Mouse (Mus musculus): Measurements from ENCODE around the gene Fkbp9.
"Not testable (repeated sequence)": the region's sequence is repeated elsewhere in the genome, so short reads cannot be mapped to it uniquely, and the experiment has no call there.

Fkbp9 gene

DNA sequence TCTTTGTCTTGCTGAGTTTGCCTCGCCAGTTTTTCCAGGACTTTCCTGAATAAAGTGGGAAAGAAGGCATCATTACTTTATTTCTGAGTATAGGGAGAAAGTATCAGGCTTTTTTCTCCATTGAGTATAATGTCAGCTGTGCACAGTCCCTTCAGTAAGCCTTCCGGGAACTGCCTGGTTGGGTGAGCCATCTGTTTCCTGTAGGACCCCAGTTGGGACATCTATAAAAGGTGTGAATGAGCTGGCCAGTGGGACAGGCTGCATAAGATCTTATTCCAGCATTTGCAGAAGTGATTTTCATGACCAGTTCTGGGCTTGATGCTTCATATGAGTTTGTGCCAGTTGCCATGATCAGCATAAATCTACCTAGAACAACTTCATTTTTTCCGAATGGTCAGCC lies 11.4 kb downstream of the Fkbp9 start:
- no peak for DNase-seq

DNA sequence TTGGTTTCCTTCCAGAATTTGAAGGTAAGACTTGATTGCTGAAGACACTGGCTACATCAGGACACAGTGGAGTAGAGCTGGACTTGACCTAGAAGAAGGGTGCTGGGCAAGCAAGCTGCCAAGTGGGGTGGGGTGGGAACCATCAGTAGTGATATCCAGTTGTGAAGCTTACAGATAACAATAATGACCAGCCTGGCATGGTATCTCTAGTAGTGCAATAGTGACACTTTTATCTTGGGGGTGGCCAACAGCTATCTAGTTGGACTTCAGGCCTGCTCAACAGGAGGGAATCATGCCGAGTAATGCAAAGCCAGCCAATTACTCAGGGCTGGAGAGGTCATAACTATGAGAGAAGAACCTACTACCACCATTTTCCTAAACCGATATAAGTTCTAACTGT lies 12.5 kb downstream of the Fkbp9 start:
- no peak for DNase-seq

DNA sequence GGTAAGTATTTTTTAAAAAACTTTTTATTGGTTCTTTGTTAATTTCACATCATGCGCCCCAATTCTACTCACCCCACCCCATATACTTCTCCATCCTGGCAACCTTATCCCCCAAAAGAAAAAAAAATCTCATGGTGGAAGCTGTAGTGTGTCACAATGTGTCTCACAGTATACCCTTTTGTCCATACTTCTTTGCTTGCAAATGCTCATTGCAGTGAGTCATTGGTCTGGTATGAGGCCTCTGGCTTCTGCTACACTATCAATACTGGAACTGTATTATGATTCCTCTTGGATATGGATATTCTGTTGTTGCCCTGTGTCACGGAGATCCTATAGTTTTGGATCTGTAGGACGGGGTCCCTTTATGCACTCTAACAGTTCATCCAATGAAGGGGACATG lies 17.1 kb downstream of the Fkbp9 start:
- no peak for DNase-seq

DNA sequence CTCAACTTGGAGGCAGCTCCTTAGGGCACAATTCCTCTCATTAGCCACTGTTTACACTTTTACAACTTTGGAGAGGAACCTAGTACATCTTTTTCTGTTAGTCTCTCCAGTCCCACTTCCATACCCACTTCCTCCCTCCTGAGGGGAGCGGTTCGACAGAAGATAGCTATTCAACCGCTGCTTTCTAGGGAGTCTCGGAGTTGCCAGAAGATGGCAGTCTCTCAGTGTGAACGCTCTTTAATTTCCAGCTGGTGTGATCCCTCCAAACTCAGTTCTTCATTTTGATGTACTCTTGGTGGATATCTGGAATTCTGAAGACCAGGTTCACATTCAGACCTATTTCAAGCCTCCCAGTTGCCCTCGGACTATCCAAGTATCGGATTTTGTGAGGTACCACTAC lies 18.5 kb downstream of the Fkbp9 start:
- no peak for DNase-seq

DNA sequence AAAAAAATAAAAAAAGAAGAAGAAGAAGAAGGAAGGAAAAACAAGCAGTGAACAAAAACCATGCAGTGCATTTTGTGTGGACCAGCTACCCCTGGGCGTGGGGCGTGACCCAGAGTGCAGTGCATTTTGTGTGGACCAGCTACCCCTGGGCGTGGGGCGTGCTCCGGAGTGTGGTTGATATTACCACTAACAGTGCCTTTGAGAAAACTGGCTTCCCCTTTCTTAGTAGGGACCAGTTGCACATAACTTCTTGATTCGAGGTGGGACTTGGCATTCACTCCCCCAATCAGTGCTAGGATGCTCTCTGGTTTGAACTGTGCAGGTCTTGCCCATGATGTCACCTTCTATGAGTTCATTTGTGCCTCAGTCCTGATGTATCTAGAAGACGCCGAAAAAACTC lies 22.9 kb downstream of the Fkbp9 start:
- DNase-seq = no peak

DNA sequence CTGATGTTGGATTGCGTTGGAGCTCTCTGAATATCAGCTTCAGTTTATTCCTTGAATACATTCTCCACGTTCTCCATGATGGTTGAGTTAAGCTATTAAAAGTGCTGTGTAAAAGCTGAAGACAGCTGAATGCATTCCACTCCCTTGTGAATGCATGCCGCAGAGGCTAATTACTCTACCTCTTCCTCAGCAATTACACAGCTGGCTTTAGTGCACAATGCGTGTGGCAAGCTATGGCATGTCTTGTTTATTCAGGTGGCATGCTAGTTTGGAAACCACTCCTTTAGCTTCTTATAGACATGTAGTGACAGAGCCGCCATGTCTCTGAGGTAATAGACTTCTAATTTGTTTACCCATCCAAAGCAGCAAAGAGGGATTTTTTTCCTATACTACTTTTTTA lies 24.9 kb downstream of the Fkbp9 start:
- DNase-seq = no peak

DNA sequence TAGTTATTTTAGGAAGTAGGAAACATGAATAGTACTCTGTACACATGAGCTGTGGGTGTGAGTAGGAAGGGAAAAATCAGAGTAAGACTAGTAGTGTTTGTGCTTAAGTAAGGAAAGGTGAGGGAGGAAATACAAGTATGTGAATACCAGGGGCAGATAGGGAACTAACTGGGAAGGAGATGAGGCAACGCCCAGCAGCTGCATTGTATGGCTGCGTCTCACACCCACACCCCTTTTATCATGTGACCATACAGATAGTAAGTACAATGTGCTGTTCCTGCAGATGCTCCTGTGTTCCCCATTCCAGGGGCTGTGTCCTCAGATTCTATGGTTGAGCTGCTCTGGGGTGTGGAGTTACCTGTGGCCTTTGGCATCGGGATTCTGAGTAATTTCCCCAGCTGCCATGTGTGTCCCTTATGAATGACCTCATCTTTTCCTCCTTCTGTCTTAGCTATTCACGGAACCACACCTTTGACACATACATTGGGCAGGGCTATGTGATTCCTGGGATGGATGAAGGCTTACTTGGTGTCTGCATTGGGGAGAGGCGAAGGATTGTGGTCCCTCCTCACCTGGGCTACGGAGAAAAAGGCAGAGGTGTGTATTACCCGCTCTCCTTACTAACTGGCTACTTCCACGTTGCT lies 28.5 kb downstream of the Fkbp9 start:
- no peak for DNase-seq

DNA sequence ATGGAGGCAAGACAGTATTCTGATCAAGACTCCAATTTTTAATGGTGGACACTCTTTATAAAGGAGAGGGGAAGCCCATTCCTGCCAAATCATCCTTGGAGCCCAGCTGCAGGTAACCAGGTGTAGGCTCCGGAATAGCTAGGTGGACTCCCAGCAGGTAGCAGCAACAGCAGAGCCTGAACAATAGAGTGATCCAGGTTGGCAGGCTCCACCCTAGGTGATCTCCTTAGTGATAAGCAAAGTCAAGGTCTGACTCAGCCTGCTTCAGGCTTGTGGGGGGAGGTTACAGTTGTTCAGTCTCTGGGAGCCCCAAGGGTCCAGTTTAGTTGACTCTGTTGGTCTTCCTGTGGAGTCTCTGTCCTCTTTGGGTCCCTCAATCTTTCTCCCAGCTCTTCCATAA lies 35.0 kb downstream of the Fkbp9 start:
- not testable (repeated sequence) for DNase-seq

DNA sequence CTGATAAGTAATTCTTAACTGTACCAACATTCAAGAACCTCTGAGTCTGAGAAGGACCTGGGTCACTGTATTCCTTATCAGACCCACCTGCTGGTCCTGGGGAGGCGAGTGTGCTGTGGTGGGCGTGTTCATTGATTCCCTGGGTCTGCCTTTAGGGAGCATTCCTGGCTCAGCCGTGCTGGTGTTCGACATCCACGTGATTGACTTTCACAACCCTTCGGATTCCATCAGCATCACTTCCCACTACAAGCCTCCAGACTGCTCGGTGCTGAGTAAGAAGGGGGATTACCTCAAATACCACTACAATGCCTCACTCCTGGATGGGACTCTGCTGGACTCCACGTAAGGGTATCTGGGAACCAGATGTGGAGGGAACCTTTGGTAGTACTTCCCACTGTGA lies 36.7 kb downstream of the Fkbp9 start:
- no peak for DNase-seq

DNA sequence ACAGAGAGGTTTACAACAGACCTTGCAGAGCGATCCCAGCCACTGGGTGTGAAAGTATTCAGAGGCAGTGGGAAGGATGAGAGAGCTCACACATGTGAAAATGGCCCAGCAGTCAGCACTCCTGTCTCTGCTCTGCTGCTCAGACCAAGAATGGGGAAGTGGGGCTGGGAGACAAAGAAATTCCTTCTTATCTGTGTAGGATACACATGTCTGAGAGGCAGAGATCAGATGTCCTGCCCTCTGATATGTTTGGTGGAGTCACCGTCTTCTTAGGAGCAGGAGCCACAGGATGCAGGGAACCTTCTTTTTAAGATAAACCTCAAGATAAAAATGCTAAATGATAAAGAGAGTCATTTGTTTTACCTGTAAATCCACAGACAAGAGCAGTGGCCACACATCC lies 38.2 kb downstream of the Fkbp9 start:
- no peak for DNase-seq

DNA sequence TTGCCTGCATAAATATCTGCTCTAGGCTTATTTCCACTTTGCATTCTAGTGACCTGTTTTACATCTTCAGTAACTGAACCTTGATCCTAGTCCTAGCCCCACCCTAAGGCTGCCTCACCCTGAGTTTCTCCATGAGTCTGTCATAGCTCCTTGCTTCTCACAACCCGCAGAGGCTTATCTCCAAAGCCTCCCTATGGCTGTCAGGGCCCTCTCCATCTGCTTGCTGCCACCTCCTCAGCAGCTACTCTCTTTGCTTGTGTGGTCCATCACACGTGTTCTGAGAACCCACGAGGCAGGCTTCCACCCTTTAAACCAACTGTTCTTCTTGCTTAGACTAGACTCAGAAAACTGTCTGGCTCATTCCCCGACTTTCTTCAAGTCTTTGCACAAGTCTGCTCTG lies 45.0 kb downstream of the Fkbp9 start:
- DNase-seq = no peak

DNA sequence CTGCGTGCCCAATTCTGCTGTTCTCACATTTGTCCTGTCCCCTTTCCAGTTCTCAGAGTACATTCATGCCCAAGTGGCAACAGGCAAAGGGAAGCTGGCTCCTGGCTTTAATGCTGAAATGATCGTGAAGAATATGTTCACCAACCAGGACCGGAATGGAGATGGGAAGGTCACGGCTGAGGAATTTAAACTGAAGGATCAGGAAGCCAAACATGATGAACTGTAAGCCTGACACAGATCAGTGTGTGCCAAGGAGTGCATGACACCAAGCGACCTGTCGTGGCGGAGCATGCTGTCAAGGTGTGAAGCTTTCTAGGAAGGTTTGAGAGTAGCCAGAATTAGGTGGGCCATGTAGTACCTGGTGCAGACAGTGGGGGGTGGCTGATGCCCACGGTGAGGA lies 46.1 kb downstream of the Fkbp9 start:
- no peak for DNase-seq

DNA sequence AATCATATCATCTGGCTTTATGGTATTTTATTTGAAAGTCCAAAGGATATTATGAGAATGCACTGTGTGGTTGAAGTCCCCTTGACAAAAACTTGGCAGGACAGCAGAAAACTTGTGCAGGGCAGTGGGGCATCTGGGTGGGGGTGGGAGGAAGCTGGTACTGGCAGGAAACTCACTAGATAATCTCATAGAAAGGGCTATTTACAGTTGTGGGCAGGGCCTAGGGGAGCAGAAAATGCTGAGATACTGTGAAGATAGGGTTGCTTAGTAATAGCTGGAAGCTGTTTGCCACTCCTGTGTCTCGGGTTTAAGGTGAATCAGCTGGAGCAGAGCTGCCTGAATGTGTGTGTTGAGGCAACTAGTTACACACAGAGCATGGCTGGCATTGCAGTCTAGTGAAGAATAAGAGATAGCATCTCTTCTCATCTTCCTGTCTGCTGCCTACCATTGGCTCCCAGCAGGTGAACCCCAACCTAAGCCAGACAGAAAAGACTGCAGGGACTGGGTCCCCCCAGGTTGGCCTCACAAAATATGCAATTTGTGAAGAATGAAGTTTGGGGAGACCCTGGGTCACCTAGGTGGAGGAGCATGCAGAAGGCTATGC lies 47.6 kb downstream of the Fkbp9 start:
- DNase-seq = no peak

DNA sequence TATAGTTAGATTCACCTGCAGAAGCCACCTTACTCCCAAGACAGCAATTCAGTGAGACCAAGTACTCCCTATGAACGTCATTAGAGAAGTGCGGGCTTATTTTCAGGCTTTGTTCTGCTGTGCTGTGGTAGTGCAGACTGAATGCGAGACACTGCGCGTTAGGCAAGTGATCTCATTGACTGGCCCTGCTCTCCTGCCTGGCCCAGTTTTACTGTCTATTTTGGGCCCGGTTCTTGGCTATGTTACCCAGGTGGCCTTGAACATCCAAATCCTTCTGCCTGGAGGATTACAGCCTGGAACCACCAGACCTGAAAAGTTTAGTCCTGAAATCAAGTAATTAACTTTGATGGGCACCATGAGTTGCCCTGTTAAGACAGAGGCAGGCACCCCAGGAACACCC lies 56.7 kb downstream of the Fkbp9 start:
- peak; percentile 17 to 37 for DNase-seq

DNA sequence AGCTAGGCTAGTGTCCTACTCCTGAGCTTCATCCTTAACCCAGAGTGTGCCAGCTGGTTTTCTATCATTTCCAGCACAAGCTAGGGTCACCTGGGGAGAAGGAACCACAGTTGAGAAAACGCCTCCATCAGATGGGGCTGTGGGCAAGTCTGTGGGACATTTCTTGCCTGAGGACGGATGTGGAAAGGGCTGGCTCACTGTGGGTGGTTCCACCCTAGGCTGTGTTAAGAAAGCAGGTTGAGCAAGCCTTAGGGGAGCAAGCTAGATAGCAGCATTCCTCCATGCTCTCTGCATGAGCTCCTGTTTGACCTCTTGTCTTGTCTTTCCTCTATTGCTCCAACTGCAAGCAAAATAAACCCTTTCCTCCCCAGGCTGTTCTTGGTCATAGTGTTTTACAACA lies 58.9 kb downstream of the Fkbp9 start:
- no peak for DNase-seq

DNA sequence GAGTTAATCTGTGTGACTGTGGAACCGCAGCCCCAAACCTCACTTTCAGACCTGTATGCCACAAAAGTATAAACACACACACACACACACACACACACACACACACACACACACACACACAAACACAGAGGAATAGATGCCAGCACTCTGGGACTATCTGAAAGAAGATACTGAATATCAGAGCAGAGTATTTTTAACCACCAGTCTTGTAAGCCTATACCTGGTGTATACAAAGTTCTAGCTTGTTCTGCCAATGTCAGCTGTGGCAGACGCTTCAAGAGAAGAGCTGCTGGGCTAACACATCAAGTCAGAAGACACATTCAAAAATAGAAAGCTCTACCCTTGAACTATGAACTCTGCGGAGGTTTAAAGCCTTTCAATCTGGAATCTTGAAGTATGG lies 67.7 kb downstream of the Fkbp9 start:
- no peak for DNase-seq

DNA sequence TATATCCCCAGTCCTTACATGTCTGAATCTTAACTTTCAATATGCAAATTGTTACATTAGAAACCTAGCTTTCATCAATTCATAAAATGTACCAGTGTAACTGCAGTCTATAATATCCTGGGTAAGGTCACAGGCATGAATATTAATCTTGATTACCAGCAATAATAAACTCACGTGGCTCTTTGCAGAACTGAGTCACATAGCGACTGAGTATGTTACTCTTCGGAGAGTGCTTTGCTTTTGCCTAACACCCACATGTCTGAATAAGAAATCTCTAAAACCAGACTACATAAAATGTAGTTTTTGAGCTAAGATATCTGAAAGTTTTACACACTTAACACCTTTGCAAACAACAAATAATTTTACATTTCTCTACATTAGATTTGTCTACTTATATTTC lies 69.5 kb downstream of the Fkbp9 start:
- DNase-seq = no peak

DNA sequence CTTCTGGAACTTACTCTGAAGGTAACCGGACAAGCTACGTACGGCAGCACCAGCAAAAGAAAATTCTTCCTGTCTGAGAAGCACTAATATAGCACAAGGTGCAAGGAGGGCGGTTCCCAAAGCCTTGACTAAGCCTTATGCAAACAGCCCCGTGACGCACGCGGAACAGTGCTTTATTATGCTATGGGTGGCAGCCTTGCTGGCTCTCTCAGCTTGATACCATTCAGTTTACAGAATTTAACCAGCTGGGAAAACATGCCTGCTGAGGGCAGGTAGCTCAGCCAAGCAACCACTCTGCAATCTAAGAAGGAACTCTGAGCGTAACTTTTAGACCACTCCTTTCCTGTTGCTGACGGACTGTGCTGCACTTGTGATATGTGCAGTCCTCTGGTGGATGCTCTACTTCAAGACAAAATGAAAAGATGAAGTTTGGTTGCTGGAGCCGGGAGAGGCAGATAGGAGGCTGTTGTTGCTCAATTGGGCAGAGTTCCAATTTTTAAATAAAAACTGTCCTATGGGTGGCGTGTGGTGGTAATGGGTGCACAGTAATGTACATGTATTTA lies 70.0 kb downstream of the Fkbp9 start:
- no peak for DNase-seq

DNA sequence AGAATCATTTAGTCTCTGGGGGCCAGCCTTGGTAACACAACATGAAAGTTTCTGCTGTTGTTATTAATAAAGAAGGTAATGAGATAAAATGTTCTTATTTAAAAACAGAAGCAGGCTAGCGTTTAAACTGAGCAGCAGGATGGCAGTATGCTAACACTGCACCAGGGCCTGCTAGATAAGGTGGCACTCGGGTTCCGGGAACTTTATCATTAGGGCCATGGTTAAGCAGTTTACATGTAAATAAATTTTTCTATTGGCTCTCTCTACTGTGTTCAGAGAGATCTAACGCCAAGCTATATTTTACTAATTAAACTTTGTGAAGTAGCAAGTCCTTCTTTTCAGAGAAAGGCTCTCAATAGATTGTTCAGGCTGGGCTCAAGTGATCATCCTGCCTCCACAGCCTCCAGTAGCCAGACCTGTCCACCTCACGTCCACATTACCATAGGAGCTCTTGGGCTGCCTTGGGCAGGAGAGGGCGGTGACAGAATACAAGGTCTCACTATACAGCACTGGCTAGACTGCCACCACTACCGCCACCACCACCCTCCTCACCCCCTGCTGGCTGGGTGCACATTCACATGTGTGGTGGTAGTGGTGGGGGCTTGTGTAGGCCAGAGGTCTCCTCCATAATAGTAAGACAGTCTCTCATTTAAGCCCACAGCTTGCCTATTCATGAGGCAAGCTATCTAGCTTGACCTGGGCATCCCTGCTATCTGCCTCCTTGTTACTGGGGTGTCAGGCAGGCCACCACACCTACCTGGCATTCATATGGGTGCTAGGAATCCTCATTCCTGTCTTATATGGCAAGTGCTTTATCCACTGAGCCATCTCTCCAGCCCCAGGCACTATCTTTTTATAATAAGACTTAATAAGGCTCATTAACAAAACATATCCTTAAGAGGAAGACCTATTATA lies 71.0 kb downstream of the Fkbp9 start:
- DNase-seq = no peak

DNA sequence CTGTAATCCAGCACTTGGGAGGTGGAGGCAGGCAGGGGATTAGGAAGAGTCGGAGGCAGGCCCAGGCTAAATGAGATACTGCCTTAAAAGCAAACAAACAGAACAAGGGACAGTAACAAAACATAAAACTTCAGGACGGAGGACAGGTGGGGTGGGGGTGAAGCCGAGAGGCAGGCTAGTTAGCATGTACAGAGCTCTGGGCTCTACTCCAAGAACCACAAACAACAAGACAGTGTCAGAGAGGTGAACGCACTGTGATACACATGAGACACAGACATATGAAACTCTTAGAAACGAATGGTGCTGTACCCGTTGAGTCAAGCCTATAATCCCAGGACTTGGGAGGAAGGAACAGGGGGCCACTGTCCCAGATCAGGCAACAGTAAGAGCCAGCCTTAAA lies 72.0 kb downstream of the Fkbp9 start:
- no peak for DNase-seq

DNA sequence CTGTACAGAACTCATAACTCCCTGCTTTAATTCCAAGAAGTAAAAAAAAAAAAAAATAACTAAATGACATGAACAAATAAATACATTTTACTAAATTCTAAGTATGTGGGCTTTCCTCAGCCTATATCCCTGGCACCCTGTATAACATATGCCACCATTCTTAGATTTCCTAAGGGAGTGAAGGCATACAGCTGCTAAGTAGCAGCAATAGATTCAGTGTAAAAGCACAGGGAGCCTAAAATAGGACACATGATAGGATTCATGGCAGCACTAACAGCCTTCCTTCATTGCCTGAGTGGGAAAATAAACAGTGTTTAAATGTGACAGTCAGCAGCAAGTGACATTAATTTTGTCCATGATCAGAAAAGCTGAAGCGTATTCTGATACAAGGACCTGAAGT lies 72.5 kb downstream of the Fkbp9 start:
- no peak for DNase-seq

DNA sequence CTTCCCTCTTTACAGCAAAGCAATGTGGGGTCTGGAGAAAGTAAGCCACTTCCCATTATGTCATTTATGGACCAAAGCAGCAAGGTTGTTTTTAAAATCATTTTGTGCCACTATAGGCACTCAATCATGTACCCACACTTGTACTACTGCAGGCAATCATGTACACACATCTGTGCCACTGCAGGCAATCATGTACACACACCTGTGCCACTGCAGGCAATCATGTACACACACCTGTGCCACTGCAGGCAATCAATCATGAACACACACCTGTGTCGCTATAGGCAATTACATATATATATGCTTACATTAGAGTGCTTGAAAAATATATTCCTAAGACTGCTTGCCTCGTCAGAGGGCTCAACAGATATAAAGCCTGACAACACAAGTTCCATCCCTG lies 73.1 kb downstream of the Fkbp9 start:
- DNase-seq = no peak

DNA sequence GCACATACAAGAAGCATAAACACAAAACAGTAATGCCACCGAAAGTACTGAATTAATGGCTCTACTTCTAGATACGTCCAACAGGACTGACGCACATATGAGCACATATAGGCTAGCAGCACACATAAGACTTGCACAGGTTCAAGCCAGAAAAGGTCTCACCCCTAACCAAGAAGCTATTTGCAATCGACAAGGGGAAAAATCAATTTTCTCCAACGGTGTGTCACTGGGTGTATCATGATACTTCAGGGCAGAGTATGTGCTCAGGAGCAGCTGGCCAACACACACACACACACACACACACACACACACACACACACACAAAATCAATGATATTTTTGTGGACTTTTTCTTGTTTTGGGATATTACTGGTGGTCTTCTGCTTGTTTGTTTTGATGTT lies 73.6 kb downstream of the Fkbp9 start:
- no peak for DNase-seq

Measured in cerebellum, postnatal 36 days (tissue).